Mouse (Mus musculus): ENCODE measurements around the gene Rspo1. TPM values are rescaled to one million over a fixed set of nuclear protein-coding genes. Genes with fewer than 3 reads are reported as not detected.
A peak's percentile ranks its signal among the peaks of the same experiment; 100 is the strongest.

The Rspo1 gene
- polyA plus RNA-seq, 1 experiment from 2014 or later: 2.2 TPM

GRCm38 (mm10) chr4:124986739-124987710 lies 795 bp downstream of the Rspo1 start:
- Histone ChIP-seq H3K4me1 (ENCODE audit: control insufficient read depth, insufficient read depth, low read length) (peaks cover 15% of the 10 kb centered on the region), H3K4me2 (ENCODE audit: low read length) (peak overlapping the region; percentile 53), H3K9ac (ENCODE audit: low read depth, low read length) (peak overlapping the region; percentile 45), H3K27me3 (ENCODE audit: control insufficient read depth, insufficient read depth, low read depth, low read length) (peaks cover 61% of the 10 kb centered on the region), H3K4me3 (ENCODE audit: low read depth, low read length) (peak overlapping the region; percentile 34), H3K36me3 (ENCODE audit: control insufficient read depth, insufficient read depth, low read length) (no peaks in the 10 kb centered on the region), H3K27ac (ENCODE audit: low read length) (no peak overlapping the region), H3K9me3 (replicated peaks; ENCODE audit: control insufficient read depth, low read length, poor library complexity, severe bottlenecking) (no peaks in the 10 kb centered on the region)
- no peak for ATAC-seq
- 4% methylated on average over 36 of the region's 51 CpGs for WGBS

- WGBS: 8% methylated on average over 10 of the region's 10 CpGs
- peaks cover 61% of the 10 kb centered on the region for H3K27me3 ChIP-seq (ENCODE audit: control insufficient read depth, insufficient read depth, low read depth, low read length)
- ATAC-seq: no peak
- no peaks in the 10 kb centered on the region for H3K36me3 ChIP-seq (ENCODE audit: control insufficient read depth, insufficient read depth, low read length)
- H3K9me3 ChIP-seq (replicated peaks; ENCODE audit: control insufficient read depth, low read length, poor library complexity, severe bottlenecking): no peaks in the 10 kb centered on the region
- H3K4me2 ChIP-seq (ENCODE audit: low read length): no peak overlapping the region
- H3K9ac ChIP-seq (ENCODE audit: low read depth, low read length): no peak overlapping the region
- H3K27ac ChIP-seq (ENCODE audit: low read length): no peak overlapping the region
- H3K4me1 ChIP-seq (ENCODE audit: control insufficient read depth, insufficient read depth, low read length): peaks cover 15% of the 10 kb centered on the region
- H3K4me3 ChIP-seq (ENCODE audit: low read depth, low read length): no peak overlapping the region
Observed at GRCm38 (mm10) chr4:124987711-124988097, 1.5 kb downstream of the Rspo1 start.

DNA sequence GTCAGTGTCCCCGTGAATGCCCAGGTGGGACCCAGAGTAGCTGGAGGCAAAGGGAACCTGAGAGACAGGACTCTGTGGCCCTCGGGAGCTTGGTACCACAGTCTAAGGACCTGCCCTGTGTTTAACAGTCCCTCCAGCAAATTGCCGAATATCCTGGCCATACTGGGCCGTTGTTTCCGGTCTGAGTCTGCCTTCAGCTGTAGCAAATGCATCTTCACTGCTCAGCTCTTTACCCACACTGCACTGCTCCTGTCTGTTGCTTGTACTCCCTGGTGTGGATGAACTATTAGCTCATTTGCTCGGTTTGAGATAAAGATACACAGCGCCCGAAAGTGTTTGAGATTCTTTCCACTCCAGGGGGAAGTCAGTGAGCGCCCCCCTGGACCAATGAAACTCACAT lies 2.2 kb downstream of the Rspo1 start:
- no peaks in the 10 kb centered on the region for H3K36me3 ChIP-seq (ENCODE audit: control insufficient read depth, insufficient read depth, low read length)
- H3K4me3 ChIP-seq (ENCODE audit: low read depth, low read length): no peak overlapping the region
- peaks cover 15% of the 10 kb centered on the region for H3K4me1 ChIP-seq (ENCODE audit: control insufficient read depth, insufficient read depth, low read length)
- WGBS: 25% methylated on average over 9 of the region's 9 CpGs
- no peaks in the 10 kb centered on the region for H3K9me3 ChIP-seq (replicated peaks; ENCODE audit: control insufficient read depth, low read length, poor library complexity, severe bottlenecking)
- peaks cover 55% of the 10 kb centered on the region for H3K27me3 ChIP-seq (ENCODE audit: control insufficient read depth, insufficient read depth, low read depth, low read length)
- no peak for ATAC-seq
- no peak overlapping the region for H3K9ac ChIP-seq (ENCODE audit: low read depth, low read length)
- no peak overlapping the region; the same call in 1 of the 2 replicates for H3K4me2 ChIP-seq (ENCODE audit: low read length)
- no peak overlapping the region for H3K27ac ChIP-seq (ENCODE audit: low read length)

DNA sequence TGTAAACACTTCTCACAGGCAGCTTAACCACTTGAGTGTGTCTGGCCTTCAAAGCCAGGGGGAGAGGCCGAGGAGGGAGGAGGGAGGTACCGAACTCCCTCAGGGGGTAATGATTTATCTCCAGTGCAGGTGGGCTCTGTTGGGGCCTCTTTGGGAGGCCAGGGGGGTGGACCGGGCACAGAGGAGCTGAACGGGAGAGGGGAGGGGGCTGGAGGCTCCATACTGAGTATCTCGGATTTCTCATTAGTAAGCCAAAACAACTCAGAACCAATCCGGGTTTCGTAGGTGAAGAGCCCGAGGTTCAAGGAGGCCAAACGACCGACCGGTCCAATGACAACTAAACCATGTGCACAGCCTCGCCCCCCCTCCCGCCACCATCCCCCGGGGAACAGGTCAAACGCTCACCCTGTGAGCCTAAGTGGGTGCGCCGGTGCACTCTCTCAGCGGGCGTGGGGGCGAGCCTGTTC lies 3.6 kb downstream of the Rspo1 start:
- Histone ChIP-seq H3K4me3 (ENCODE audit: low read depth, low read length) (no peak overlapping the region), H3K9me3 (replicated peaks; ENCODE audit: control insufficient read depth, low read length, poor library complexity, severe bottlenecking) (no peaks in the 10 kb centered on the region), H3K27me3 (ENCODE audit: control insufficient read depth, insufficient read depth, low read depth, low read length) (peaks cover 41% of the 10 kb centered on the region), H3K4me1 (ENCODE audit: control insufficient read depth, insufficient read depth, low read length) (peaks cover 13% of the 10 kb centered on the region), H3K4me2 (ENCODE audit: low read length) (peak overlapping the region; percentile 23), H3K27ac (ENCODE audit: low read length) (no peak overlapping the region), H3K36me3 (ENCODE audit: control insufficient read depth, insufficient read depth, low read length) (no peaks in the 10 kb centered on the region), H3K9ac (ENCODE audit: low read depth, low read length) (no peak overlapping the region)
- WGBS: 3% methylated on average over 20 of the region's 20 CpGs
- ATAC-seq: no peak

DNA sequence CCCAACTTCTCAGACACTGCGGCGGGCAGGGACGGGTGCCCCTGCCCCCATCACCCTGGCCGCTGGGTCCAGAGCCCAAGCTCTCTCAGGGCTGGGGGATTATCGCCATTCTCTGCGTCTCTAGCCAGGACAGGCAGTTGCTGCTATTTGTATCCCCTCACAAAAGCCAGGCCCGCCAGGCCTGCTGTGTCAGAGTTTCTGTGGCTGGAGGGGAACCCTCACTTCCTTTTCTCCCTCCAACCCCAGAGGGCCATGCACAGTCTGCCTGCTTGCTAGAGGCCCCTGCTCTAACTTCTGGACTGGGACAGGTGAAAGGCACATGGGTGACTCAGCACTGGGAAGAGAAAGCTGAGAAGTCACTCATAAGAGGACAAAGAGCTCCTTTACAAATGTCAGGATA lies 4.1 kb downstream of the Rspo1 start:
- Histone ChIP-seq H3K4me3 (ENCODE audit: low read depth, low read length) (no peak overlapping the region), H3K9me3 (replicated peaks; ENCODE audit: control insufficient read depth, low read length, poor library complexity, severe bottlenecking) (no peaks in the 10 kb centered on the region), H3K27ac (ENCODE audit: low read length) (no peak overlapping the region), H3K4me1 (ENCODE audit: control insufficient read depth, insufficient read depth, low read length) (peaks cover 13% of the 10 kb centered on the region), H3K36me3 (ENCODE audit: control insufficient read depth, insufficient read depth, low read length) (no peaks in the 10 kb centered on the region), H3K27me3 (ENCODE audit: control insufficient read depth, insufficient read depth, low read depth, low read length) (peaks cover 41% of the 10 kb centered on the region), H3K4me2 (ENCODE audit: low read length) (peak overlapping the region; percentile 23), H3K9ac (ENCODE audit: low read depth, low read length) (no peak overlapping the region)
- WGBS: 4% methylated on average over 7 of the region's 7 CpGs
- ATAC-seq: no peak

- no peak overlapping the region for H3K27ac ChIP-seq (ENCODE audit: low read length)
- H3K9me3 ChIP-seq (replicated peaks; ENCODE audit: control insufficient read depth, low read length, poor library complexity, severe bottlenecking): no peaks in the 10 kb centered on the region
Observed at GRCm38 (mm10) chr4:124997479-124998147, 11.4 kb downstream of the Rspo1 start.

GRCm38 (mm10) chr4:124999548-124999947 lies 13.3 kb downstream of the Rspo1 start:
- no peaks in the 10 kb centered on the region for H3K4me1 ChIP-seq (ENCODE audit: control insufficient read depth, insufficient read depth, low read length)
- ATAC-seq: no peak

More at GRCm38 (mm10) chr4:124997479-124998147, 11.4 kb downstream of the Rspo1 start:
- H3K4me2 ChIP-seq (ENCODE audit: low read length): no peak overlapping the region
- H3K36me3 ChIP-seq (ENCODE audit: control insufficient read depth, insufficient read depth, low read length): no peaks in the 10 kb centered on the region
- WGBS: 75% methylated on average over 10 of the region's 10 CpGs
- H3K27me3 ChIP-seq (ENCODE audit: control insufficient read depth, insufficient read depth, low read depth, low read length): no peaks in the 10 kb centered on the region
- H3K4me3 ChIP-seq (ENCODE audit: low read depth, low read length): no peak overlapping the region
- no peaks in the 10 kb centered on the region for H3K4me1 ChIP-seq (ENCODE audit: control insufficient read depth, insufficient read depth, low read length)
- ATAC-seq: no peak
- no peak overlapping the region for H3K9ac ChIP-seq (ENCODE audit: low read depth, low read length)

GRCm38 (mm10) chr4:125002978-125003377 lies 16.7 kb downstream of the Rspo1 start:
- H3K9ac ChIP-seq (ENCODE audit: low read depth, low read length): no peak overlapping the region
- no peak for ATAC-seq
- H3K27me3 ChIP-seq (ENCODE audit: control insufficient read depth, insufficient read depth, low read depth, low read length): no peaks in the 10 kb centered on the region; the same call in 1 of the 2 replicates
- no peak overlapping the region for H3K27ac ChIP-seq (ENCODE audit: low read length)
- H3K4me2 ChIP-seq (ENCODE audit: low read length): no peak overlapping the region
- no peaks in the 10 kb centered on the region for H3K36me3 ChIP-seq (ENCODE audit: control insufficient read depth, insufficient read depth, low read length)
- WGBS: 89% methylated on average over 8 of the region's 8 CpGs
- H3K9me3 ChIP-seq (replicated peaks; ENCODE audit: control insufficient read depth, low read length, poor library complexity, severe bottlenecking): no peaks in the 10 kb centered on the region
- H3K4me1 ChIP-seq (ENCODE audit: control insufficient read depth, insufficient read depth, low read length): no peaks in the 10 kb centered on the region
- H3K4me3 ChIP-seq (ENCODE audit: low read depth, low read length): no peak overlapping the region

More at GRCm38 (mm10) chr4:124999548-124999947, 13.3 kb downstream of the Rspo1 start:
- Histone ChIP-seq H3K27ac (ENCODE audit: low read length) (no peak overlapping the region), H3K27me3 (ENCODE audit: control insufficient read depth, insufficient read depth, low read depth, low read length) (no peaks in the 10 kb centered on the region), H3K4me2 (ENCODE audit: low read length) (no peak overlapping the region), H3K4me3 (ENCODE audit: low read depth, low read length) (no peak overlapping the region), H3K36me3 (ENCODE audit: control insufficient read depth, insufficient read depth, low read length) (no peaks in the 10 kb centered on the region), H3K9ac (ENCODE audit: low read depth, low read length) (no peak overlapping the region), H3K9me3 (replicated peaks; ENCODE audit: control insufficient read depth, low read length, poor library complexity, severe bottlenecking) (no peaks in the 10 kb centered on the region)
- 93% methylated on average over 3 of the region's 3 CpGs for WGBS

- no peak overlapping the region for H3K4me2 ChIP-seq (ENCODE audit: low read length)
- H3K27ac ChIP-seq (ENCODE audit: low read length): no peak overlapping the region
- WGBS: 59% methylated on average over 12 of the region's 12 CpGs
- H3K36me3 ChIP-seq (ENCODE audit: control insufficient read depth, insufficient read depth, low read length): no peaks in the 10 kb centered on the region
- H3K4me3 ChIP-seq (ENCODE audit: low read depth, low read length): no peak overlapping the region
- H3K27me3 ChIP-seq (ENCODE audit: control insufficient read depth, insufficient read depth, low read depth, low read length): no peaks in the 10 kb centered on the region; the same call in 1 of the 2 replicates
- no peak for ATAC-seq
- H3K4me1 ChIP-seq (ENCODE audit: control insufficient read depth, insufficient read depth, low read length): no peaks in the 10 kb centered on the region
- no peaks in the 10 kb centered on the region for H3K9me3 ChIP-seq (replicated peaks; ENCODE audit: control insufficient read depth, low read length, poor library complexity, severe bottlenecking)
- no peak overlapping the region for H3K9ac ChIP-seq (ENCODE audit: low read depth, low read length)
Observed at GRCm38 (mm10) chr4:125004886-125005285, 18.7 kb downstream of the Rspo1 start.
